Mouse (Mus musculus): ENCODE measurements at regions not wholly inside any gene's neighbourhood (a gene's known extent, or its start where the extent isn't known, plus 50 kb on each side); places are given as distances from the start of the nearest gene placed in this dataset.

DNA sequence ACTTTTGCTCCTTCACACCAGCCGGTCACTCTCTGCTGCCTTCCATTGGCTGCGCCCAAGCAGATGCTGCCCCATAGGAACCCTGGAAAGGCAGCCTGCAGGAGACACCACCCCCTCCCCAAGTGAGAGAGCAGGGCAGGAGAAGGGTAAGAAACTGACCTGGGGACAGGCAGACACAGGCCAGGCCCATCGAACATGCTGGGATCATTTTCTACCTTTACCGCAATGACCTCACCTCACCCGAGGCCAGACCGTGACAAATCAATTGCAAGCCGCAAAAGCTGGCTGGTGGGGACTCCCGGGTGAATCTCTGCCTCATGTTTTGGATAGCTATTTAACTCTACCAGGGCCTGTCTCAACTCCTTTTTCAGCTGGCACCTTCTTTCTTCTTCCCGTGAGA, 168.9 kb downstream of the Zfp365 start:
- no peak overlapping the region for H3K27ac ChIP-seq
- H3K9ac ChIP-seq (replicated peaks), result no peak overlapping the region
- no peak overlapping the region for H3K4me2 ChIP-seq (ENCODE audit: low read depth)
- H3K4me3 ChIP-seq (ENCODE audit: insufficient read depth in 1 of 2, low read depth in 2 of 2, low read length in 2 of 2), result no peak overlapping the region
- WGBS (ENCODE audit: insufficient replicate concordance), result 78% methylated on average over 9 of the region's 9 CpGs
- TF ChIP-seq EP300 (IDR thresholded peaks at IDR 0.05; ENCODE audit: low read depth) (no peak), CTCF (IDR thresholded peaks at IDR 0.05; ENCODE audit: low read depth) (no peak)
- no peaks in the 10 kb centered on the region for H3K27me3 ChIP-seq (ENCODE audit: control insufficient read depth, insufficient read depth, low read length)
- ATAC-seq (ENCODE audit: insufficient read depth), result no peak
- H3K9me3 ChIP-seq (ENCODE audit: control insufficient read depth, low read length), result no peaks in the 10 kb centered on the region
- H3K36me3 ChIP-seq (replicated peaks; ENCODE audit: control insufficient read depth, insufficient read depth, low read depth), result no peaks in the 10 kb centered on the region
- no peak for DNase-seq (ENCODE audit: low read depth in 3 of 3, low spot score in 3 of 3)
- H3K4me1 ChIP-seq (replicated peaks; ENCODE audit: control insufficient read depth in 2 of 2, insufficient read depth in 2 of 2, low read length in 1 of 2), result peaks cover 0 to 3% of the 10 kb centered on the region in 2 experiments; a peak in 1 of 4 replicates

DNA sequence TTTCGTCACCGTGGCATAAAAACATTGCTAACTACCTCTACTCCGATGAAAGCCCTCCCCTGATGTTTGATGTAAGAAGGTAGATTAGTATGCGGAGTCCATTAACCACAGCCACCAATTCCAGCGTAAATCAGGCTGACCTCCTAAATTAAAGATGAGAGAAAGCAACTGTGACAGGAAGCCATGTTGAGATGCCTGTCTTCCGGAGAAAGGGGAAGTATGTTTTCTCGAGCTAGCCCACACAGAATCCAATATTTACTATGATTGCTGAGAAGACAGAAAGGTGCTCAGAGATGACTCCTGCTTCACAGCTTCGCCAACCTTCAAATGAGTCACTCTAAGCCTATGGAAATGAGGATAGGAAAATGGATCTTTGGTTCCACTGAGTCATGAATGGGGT, 169.6 kb downstream of the Zfp365 start:
- TF ChIP-seq EP300 (IDR thresholded peaks at IDR 0.05; ENCODE audit: low read depth) (no peak), CTCF (IDR thresholded peaks at IDR 0.05; ENCODE audit: low read depth) (no peak)
- H3K4me2 ChIP-seq (ENCODE audit: low read depth), result no peak overlapping the region
- H3K9me3 ChIP-seq (ENCODE audit: control insufficient read depth, low read length), result no peaks in the 10 kb centered on the region
- no peak overlapping the region for H3K4me3 ChIP-seq (ENCODE audit: insufficient read depth in 1 of 2, low read depth in 2 of 2, low read length in 2 of 2)
- no peaks in the 10 kb centered on the region for H3K27me3 ChIP-seq (ENCODE audit: control insufficient read depth, insufficient read depth, low read length)
- peaks cover 0 to 3% of the 10 kb centered on the region in 2 experiments; a peak in 1 of 4 replicates for H3K4me1 ChIP-seq (replicated peaks; ENCODE audit: control insufficient read depth in 2 of 2, insufficient read depth in 2 of 2, low read length in 1 of 2)
- DNase-seq (ENCODE audit: low read depth in 3 of 3, low spot score in 3 of 3) (no peak), ATAC-seq (ENCODE audit: insufficient read depth) (no peak)
- H3K36me3 ChIP-seq (replicated peaks; ENCODE audit: control insufficient read depth, insufficient read depth, low read depth), result no peaks in the 10 kb centered on the region
- H3K9ac ChIP-seq (replicated peaks), result no peak overlapping the region
- 37% methylated on average over 8 of the region's 8 CpGs for WGBS (ENCODE audit: insufficient replicate concordance)
- H3K27ac ChIP-seq, result no peak overlapping the region

DNA sequence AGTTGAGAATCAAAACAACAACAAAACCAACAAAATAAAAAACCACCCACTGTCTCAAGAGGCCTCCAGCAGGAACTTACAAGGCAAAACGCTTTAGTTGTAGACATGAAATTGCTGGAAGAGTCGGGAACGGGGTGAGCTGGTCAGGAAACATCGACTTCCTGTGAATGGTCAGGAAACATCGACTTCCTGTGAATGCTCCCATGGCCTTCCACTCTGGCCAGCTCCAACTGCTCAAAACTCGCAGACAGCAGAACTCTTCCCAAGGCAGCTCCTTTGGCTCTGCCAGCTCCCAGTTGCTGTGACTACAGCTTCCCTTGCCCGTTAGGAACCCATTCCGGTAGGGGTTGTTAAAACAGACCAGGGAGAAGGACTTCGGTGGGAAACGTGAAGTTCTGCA, 170.2 kb downstream of the Zfp365 start:
- Histone ChIP-seq H3K9ac (replicated peaks) (no peak overlapping the region), H3K27me3 (ENCODE audit: control insufficient read depth, insufficient read depth, low read length) (no peaks in the 10 kb centered on the region), H3K9me3 (ENCODE audit: control insufficient read depth, low read length) (no peaks in the 10 kb centered on the region), H3K36me3 (replicated peaks; ENCODE audit: control insufficient read depth, insufficient read depth, low read depth) (no peaks in the 10 kb centered on the region), H3K4me1 (replicated peaks; ENCODE audit: control insufficient read depth in 2 of 2, insufficient read depth in 2 of 2, low read length in 1 of 2) (peaks cover 0 to 3% of the 10 kb centered on the region in 2 experiments; a peak in 1 of 4 replicates), H3K27ac (no peak overlapping the region), H3K4me2 (ENCODE audit: low read depth) (no peak overlapping the region), H3K4me3 (ENCODE audit: insufficient read depth in 1 of 2, low read depth in 2 of 2, low read length in 2 of 2) (no peak overlapping the region)
- no peak for DNase-seq (ENCODE audit: low read depth in 3 of 3, low spot score in 3 of 3)
- 17% methylated on average over 10 of the region's 10 CpGs for WGBS (ENCODE audit: insufficient replicate concordance)
- ATAC-seq (ENCODE audit: insufficient read depth), result no peak
- no peak for TF ChIP-seq EP300 (IDR thresholded peaks at IDR 0.05; ENCODE audit: low read depth)
- no peak for TF ChIP-seq CTCF (IDR thresholded peaks at IDR 0.05; ENCODE audit: low read depth)

DNA sequence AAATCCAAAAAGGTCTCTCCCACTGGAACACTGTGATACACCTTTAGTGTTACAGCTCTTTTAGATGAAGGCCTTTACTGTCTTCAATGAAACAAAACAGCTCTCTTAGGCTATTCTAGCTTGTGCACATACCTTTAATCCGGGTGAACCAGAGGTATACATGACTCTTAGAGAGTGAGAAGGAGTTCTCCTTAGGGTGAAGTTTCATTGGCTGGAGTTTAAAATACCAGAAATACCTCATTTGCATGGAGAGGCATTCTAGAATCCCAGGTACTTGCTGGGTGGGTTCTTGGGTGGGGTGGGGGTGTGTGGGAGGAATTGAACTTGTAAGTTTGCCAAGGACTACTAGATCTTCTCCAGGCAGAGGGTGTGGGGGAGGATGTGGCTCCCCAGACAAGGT, 173.3 kb downstream of the Zfp365 start:
- H3K36me3 ChIP-seq (replicated peaks; ENCODE audit: control insufficient read depth, insufficient read depth, low read depth), result no peaks in the 10 kb centered on the region

DNA sequence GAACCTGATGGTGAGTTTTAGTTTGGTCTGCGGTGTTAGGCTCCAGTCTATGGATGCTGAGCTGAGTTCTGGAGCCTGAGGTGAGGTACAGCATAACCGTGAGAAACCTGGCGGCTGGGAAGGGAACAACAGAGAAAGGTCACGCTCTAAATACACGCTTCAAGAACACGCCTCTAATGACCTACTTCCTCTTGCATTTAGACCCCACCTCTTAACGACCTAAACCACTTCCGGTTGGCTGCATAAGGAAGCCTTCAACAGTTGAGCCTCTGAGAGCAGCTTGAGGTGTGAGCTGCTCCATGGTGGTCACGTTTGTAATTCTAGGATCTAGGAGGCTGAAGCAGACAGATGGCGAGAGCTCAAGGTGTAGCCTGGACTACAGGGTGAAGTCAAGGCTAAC, 175.8 kb downstream of the Zfp365 start:
- Histone ChIP-seq H3K4me2 (ENCODE audit: low read depth) (no peak overlapping the region), H3K4me3 (ENCODE audit: insufficient read depth in 1 of 2, low read depth in 2 of 2, low read length in 2 of 2) (no peak overlapping the region), H3K27ac (no peak overlapping the region), H3K4me1 (replicated peaks; ENCODE audit: control insufficient read depth in 2 of 2, insufficient read depth in 2 of 2, low read length in 1 of 2) (no peaks in the 10 kb centered on the region), H3K36me3 (replicated peaks; ENCODE audit: control insufficient read depth, insufficient read depth, low read depth) (no peaks in the 10 kb centered on the region), H3K9ac (replicated peaks) (no peak overlapping the region), H3K27me3 (ENCODE audit: control insufficient read depth, insufficient read depth, low read length) (no peaks in the 10 kb centered on the region), H3K9me3 (ENCODE audit: control insufficient read depth, low read length) (no peaks in the 10 kb centered on the region)
- 54% methylated on average over 10 of the region's 10 CpGs for WGBS (ENCODE audit: insufficient replicate concordance)
- ATAC-seq (ENCODE audit: insufficient read depth) (no peak), DNase-seq (ENCODE audit: low read depth in 3 of 3, low spot score in 3 of 3) (no peak)
- TF ChIP-seq CTCF (IDR thresholded peaks at IDR 0.05; ENCODE audit: low read depth) (no peak), EP300 (IDR thresholded peaks at IDR 0.05; ENCODE audit: low read depth) (no peak)

More for the DNA sequence above, 173.3 kb downstream of the Zfp365 start:
- ATAC-seq (ENCODE audit: insufficient read depth), result no peak
- Histone ChIP-seq H3K27ac (no peak overlapping the region), H3K4me3 (ENCODE audit: insufficient read depth in 1 of 2, low read depth in 2 of 2, low read length in 2 of 2) (no peak overlapping the region), H3K4me1 (replicated peaks; ENCODE audit: control insufficient read depth in 2 of 2, insufficient read depth in 2 of 2, low read length in 1 of 2) (peaks cover 0 to 3% of the 10 kb centered on the region in 2 experiments; a peak in 1 of 4 replicates), H3K27me3 (ENCODE audit: control insufficient read depth, insufficient read depth, low read length) (no peaks in the 10 kb centered on the region), H3K4me2 (ENCODE audit: low read depth) (no peak overlapping the region), H3K9ac (replicated peaks) (no peak overlapping the region), H3K9me3 (ENCODE audit: control insufficient read depth, low read length) (no peaks in the 10 kb centered on the region)
- 40% methylated on average over 1 of the region's 1 CpGs for WGBS (ENCODE audit: insufficient replicate concordance)
- TF ChIP-seq EP300 (IDR thresholded peaks at IDR 0.05; ENCODE audit: low read depth) (no peak), CTCF (IDR thresholded peaks at IDR 0.05; ENCODE audit: low read depth) (no peak)
- no peak for DNase-seq (ENCODE audit: low read depth in 3 of 3, low spot score in 3 of 3)

Measured in liver, embryonic 14.5 days (tissue).